Mouse (Mus musculus): ENCODE measurements at regions not wholly inside any gene's neighbourhood (a gene's known extent, or its start where the extent isn't known, plus 50 kb on each side); places are given as distances from the start of the nearest gene placed in this dataset.

DNA sequence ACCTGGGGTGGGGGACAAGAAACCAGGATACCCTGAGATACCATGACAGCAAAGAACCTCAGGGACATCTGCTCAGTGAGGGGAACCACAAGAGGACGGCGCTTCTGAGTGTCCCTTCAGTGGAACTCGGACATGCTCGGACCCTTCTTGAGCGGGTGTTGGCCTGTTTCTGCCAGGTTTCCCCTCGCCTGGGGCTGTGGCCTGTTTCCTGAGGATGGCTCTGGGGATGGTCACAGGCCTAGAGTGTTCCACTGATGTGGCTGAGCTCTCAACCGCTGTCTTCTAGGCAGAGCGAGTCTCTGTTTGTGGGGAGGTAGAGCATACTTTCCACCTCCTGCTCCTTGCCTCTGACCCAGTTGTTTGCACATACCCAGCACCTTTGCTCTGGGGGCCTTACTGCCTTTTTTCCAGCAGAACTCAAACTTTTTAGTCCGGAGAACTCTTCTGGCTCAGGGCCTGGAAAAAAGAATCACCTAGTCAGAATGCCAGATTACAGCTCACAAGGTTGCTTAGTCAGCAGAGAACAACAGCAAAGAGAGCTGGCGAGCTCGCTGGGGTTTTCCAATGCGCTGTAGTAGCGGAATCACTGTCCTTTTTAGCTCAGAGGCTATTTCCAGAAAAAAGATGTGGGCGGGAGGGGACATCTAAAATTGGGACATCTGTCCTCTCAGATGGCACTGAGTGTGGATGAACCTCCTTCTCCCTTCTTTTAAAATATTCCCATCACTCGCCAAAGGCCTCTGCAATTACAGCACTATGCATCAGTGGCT lies 65.3 kb downstream of the Med10 start:
- intact Hi-C loops (cut with DNase I) = no loop called here
- no peak for DNase-seq (ENCODE audit: low spot score)

DNA sequence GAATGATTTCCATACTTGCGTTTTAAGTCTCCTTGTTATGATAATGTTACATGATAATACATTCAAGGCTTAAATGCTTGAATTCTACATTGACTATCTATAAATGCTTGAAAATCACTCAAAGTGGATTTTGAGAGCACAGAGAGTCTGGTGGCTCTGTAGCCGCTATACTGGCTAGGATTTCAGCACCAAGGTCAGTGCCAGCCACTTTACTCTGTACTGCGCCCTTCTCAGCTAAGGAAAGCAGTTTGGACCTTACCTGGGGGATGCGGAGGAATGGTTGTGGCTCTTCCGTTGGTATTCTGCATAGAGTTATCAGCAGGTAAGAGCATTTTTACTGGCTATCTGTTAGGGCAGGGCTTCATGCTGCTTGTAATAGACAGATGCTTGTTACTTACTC lies 94.3 kb downstream of the Med10 start:
- no peak for DNase-seq (ENCODE audit: low spot score)
- intact Hi-C loops (cut with DNase I) = no loop called here

DNA sequence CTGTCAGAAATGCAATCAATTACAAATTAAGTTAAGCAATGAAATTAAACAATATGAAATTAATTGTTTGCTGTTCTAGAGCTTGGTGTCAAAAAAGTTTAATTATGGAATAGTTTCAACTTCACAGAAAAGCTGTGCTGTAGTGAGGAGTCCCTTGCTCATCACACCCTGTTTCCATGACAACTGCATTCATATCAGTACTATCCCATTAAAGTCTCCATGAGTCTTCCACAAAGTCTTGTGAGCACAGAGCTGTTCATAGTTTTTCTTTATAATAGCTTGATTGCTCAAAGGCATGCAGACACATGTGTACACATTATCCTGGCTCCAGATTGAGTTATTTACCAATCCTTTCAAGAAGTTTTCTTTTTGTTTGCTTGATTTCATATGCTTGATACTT lies 98.9 kb downstream of the Med10 start:
- intact Hi-C loops (cut with DNase I) = no loop called here

DNA sequence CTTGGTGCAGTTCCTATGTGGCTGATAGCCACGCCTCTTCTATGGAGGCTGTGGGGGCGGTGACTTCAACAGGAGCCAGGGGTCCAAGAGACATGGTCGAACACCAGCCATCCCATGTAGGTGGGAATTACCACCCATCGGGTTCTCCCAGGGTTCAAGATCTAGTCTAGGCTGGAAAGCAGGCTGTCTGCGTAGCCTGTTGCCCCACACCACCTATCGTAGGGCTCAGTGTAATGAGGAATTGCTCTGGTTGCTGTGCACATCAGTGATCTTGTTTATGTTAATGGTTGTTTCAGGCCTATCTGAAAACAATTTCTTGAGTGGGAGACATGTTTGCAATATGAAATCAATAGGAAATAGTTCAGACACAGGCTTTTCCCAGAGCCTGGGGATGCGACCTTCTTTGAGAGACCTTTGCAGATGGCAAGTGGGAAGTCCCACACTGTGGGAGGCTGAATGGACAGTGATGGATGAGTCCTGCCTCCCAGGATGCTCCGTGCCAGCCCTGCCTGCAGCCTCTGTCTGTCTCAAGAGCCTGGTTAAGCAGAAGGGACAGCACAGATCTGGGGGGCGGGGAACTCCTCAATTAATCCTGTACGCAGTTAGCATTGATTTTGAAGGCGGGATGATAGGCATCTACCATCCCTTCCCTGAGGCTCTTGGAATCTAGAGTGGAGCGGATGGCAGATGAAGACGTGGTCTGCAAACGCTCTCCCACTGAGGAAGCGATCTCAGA lies 104.8 kb downstream of the Med10 start:
- intact Hi-C loops (cut with DNase I) = no loop called here
- no peak for DNase-seq (ENCODE audit: low spot score)

More for the DNA sequence above, 98.9 kb downstream of the Med10 start:
- DNase-seq (ENCODE audit: low spot score) = no peak

DNA sequence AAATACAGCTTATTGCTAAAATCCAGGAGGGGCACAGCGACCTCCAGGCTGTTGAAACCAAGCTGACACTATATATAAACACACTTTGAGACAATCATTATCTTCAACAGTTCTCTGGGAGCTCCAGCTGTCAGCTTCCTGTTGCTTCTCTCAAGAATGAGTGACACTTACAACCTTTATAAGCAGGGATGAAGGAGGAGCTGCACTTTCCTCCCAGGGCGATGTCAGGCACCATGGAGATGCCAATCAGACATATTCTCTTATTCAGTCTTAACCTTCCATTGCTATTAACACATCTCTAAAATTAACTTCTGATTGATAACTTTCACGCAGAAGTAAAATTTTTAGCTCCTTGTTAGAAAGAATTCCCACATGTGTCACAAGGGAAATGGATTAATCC lies 113.6 kb downstream of the Med10 start:
- DNase-seq (ENCODE audit: low spot score) = no peak
- intact Hi-C loops (cut with DNase I) = no loop called here

DNA sequence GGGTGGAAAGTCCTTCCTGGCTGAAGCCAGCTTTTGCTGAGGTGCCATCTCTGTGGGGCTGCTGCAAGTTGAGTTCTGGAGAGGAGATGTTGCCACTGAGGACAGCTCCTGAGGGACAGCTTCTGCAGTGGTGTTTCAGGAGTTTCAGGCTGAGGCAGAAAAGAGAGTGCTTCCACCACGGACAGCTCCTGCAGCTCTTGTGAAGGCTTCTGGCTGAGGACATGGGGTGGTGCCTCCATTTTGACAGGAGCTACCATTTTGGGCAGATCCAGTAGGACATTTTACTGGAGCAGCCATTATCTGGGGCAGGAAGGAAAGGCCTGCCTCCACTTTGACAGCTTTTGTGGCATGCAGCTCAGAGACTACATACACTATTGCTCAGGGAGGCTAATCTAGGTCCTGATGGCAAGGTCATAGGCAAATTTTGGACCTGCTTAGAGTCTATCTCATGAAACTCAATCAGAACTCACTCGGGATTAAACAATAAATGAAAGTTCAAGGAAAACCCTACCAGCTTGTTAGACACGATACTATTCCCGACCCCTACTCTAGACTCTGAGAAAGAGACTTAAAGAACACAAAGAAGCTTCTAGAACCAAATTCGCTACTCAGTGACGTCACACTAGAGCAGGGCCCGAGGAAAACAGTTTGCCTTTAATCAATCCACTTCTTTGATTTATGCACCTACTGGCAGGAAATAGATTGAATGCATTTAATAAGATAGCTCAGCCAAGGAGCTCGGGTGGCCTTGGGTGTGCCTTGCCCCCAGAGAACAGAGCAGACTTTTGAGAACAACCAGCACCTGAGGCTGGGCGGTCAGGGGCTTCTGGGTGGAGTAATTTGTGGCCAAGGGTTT lies 130.7 kb downstream of the Med10 start:
- intact Hi-C loops (cut with DNase I) = no loop called here
- DNase-seq (ENCODE audit: low spot score) = no peak

DNA sequence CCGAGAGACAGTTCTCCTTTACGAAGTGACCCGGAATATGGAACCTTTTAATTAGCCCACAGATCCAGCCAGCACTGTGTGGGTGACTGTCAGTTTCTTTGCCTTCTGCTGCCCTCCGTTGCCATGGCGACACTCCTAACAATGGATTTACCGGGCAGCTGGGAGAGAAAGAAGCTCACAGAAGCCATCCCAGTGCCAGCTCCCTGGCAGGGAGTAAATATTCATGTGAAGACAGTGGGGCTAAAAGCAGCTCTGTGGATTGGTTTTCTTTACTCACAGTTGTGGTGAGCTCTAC lies 131.3 kb downstream of the Med10 start:
- intact Hi-C loops (cut with DNase I) = no loop called here
- DNase-seq (ENCODE audit: low spot score) = no peak

DNA sequence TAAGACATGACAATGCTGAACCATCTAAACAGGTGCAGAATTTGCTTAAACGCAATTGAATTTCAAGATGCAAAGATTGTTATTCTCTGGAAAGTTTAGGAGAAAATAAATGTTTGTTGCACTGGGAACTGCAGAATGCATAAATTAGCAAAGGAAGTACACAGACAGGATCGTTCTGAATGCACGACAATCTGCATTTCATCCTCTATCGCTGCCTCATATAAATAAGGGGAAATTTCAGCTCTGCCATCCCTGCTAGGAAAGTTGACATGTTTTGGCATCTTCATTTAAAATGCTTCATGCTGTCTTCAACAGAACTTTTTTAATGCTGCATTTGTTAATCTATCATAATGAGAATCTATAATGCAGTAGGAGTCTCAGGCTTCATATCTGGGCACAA lies 137.6 kb downstream of the Med10 start:
- intact Hi-C loops (cut with DNase I) = no loop called here
- no peak for DNase-seq (ENCODE audit: low spot score)

DNA sequence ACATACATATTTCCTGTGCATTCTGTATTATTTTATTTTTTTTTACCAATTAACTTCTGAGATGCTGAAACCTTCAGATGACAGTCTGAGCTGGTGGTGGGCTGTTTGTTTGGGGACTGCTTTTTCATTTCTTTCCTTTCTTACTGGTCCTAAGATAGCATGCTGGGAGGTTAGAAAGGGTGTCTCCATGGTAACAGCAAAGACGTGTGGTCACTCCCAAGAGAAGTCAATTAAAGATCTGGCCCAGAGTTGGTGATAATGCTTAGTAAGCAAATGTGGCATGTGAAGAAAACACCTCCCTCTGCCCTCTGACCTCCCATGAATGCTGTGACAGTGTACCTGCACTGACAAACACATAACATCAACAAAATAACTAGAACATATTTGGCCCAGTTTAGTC lies 142.5 kb downstream of the Med10 start:
- no peak for DNase-seq (ENCODE audit: low spot score)
- intact Hi-C loops (cut with DNase I) = no loop called here

DNA sequence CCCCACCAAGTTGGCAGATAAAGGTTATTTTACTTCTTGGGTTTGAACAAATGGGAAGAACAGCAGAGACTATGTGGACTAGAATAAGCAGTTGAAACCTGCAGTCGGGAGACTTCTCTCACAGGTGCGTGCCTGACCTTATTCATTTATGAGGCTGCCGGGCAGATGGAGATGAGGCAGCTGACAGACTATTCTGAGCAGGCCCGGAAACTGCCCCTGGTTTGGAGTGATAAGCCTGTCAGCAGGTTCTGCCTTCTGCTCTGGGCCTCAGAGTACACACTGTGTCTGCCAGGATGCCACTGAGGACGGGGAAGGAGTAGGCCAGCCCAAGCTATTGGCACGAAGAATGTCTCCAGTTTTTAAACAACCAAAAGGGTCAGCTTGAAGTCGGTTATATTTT lies 144.4 kb downstream of the Med10 start:
- DNase-seq (ENCODE audit: low spot score) = no peak
- intact Hi-C loops (cut with DNase I) = no loop called here

DNA sequence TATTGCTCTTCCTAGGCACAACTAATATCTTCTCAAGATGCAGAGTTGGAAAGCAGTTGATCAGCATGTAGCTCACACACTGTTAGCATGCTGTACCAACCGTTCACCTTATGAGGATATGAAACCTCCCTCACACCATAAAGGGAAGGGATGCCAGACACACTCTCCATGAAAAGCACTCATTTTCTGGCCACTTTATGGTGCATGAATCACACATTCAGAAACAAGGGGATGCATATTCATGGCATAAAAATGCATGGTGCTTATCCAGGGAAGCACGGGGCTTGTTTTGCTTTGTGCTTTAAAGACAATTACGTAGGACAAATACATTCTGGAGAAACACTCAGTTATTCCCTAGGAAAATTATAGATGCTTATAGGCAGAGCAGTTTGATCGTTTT lies 149.9 kb downstream of the Med10 start:
- intact Hi-C loops (cut with DNase I) = no loop called here
- no peak for DNase-seq (ENCODE audit: low spot score)

DNA sequence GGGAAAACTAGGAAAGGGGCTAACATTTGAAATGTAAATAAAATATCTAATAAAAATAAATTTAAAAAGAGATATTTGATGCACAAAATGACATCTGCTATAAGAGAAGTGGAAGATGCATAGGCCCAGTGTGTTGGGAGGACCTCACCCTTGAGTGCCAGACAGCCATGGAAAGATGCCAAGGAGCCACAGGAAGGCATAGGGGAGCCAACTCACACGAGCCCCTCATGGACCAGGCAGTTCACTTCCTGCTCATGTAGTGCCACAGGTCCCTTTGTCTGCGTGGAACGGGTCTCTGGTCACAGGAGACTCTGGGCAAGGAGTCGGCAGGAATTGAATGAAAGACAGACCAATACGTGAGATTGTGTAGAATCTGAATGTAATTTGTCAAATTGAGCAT lies 152.0 kb downstream of the Med10 start:
- DNase-seq (ENCODE audit: low spot score) = no peak
- intact Hi-C loops (cut with DNase I) = no loop called here

DNA sequence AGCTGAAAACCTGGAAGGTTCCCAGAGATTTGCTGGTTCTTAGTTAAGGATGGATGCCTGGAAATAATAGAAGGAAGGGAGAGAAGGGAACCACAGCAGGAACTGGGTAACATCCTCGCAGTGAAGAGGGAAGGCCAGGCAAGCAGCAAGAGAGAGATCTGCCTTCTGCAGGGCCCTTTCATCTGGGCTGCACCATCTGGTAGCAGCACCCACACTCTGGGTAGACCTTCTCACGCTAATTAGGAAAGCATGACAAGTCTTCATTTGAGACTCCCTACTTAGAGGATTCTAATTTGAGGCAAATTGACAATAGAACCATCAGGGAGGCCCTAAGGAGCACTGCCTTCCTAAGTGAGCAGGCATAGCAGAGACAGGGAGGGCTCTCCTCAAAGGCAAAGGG lies 153.3 kb downstream of the Med10 start:
- DNase-seq (ENCODE audit: low spot score) = no peak
- intact Hi-C loops (cut with DNase I) = no loop called here

DNA sequence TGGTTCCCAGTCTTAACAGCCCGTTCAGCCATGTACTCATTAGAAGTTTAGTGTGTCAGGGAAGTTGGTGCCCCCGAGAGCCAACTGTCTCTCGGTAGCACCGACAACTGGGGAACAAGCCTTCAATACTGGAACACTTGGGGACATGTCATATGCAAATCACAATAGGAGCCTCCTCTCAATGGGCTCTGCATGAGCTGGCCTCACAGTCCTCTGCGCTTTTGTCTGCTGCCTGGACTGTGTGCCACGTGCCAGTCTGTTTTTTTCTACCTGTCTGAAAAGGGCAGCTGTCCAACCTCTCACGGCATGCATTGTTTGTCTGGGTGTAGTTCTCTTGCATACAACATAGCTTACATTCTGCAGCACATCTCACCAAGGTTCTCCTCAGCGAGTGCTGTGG lies 161.7 kb downstream of the Med10 start:
- intact Hi-C loops (cut with DNase I) = no loop called here
- DNase-seq (ENCODE audit: low spot score) = no peak

DNA sequence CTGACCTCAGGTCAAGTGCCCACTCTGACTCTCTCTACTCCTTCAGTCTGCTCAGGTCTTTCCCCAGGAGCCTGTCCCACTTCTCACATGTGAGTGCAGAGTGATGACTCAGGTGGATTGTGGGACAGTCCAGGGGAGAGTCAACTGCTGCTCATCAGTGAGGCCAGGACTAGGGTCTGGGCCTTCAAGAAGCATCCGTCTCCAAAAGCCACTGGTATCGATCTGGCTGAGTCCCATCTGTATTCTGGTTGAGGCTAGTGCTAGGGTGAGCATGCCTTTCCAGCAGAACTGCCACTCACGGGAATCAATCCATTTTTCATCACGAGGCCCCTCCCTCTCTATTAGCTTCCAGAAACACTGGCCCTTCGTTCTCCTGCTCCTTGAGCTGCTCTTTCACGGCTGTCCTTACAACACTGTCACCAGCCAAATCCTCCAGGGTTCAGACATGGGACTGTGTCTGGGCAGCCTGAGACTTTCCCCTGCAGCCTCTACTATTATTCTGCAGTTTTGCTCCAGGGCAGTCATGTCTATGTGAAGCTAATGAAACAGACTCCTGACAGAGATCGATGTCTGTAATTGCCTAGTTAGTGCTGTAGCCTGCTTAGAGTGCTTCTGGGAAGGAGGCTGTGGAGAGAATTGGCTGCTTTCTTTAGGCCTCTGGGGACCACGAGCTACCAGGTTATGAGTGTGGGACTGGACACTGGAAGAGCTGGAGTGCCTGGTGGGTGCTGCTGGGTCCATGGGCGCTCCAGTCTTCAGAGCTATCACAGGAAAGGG lies 169.3 kb downstream of the Med10 start:
- DNase-seq (ENCODE audit: low spot score) = no peak
- intact Hi-C loops (cut with DNase I) = no loop called here

DNA sequence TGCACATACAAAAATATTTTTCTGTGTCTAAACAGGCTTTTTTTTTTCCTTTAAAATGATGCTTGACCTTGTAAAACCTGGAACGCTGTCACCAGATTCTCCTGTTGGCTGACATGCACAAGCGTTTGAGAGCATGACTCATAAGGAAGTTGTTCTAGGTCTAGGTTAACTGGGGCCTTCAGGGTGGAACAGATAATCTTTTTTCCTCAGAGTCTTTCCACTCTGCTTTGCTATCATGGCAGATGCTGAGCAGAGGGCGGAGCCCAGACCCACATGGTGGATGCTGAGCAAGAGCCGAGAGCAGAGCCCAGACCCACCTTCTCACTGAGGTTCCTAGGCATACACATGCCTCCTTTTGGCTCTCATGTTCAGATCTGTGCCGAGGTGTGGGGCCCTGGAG lies 172.6 kb downstream of the Med10 start:
- DNase-seq (ENCODE audit: low spot score) = no peak
- intact Hi-C loops (cut with DNase I) = no loop called here

DNA sequence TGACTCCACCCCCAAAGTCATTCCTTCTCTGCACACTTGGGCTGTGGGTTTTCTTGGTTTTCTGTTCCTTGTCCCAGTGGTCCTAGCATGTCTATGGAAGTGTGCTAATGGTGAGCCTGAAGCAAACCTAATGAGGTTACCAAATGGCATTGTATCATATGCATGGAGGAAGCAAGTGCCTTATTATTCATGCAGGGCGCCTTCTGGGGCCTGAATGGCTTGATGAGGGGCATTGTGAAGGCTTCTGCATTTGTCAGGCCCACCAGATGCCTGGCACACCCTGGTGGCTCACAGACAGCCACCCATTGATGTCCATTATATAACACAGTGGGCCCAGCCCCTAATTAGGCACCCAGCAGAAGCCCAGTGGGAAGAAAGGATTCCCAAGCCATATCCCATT lies 182.0 kb downstream of the Med10 start:
- intact Hi-C loops (cut with DNase I) = no loop called here
- DNase-seq (ENCODE audit: low spot score) = no peak

DNA sequence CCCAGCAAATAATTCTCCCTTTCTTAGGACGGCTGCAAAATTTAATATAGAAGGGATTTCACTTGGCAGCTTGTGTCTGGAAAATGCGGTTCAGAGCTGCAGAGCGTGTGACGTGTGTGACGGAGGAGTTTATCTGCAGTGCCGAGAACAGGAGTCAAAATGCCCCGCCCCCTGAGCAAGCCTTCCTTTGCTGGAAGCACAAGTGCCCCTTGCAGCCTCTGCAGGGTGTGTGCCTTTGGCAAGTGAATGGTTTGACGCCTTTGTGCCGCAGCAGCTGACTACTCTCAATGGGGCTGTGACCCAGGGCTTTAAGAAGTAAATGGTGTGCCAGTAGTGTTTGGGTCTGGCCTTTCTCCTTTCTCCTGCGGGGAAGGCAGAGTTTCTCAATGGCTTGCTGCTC lies 185.0 kb downstream of the Med10 start:
- no peak for DNase-seq (ENCODE audit: low spot score)
- intact Hi-C loops (cut with DNase I) = no loop called here

DNA sequence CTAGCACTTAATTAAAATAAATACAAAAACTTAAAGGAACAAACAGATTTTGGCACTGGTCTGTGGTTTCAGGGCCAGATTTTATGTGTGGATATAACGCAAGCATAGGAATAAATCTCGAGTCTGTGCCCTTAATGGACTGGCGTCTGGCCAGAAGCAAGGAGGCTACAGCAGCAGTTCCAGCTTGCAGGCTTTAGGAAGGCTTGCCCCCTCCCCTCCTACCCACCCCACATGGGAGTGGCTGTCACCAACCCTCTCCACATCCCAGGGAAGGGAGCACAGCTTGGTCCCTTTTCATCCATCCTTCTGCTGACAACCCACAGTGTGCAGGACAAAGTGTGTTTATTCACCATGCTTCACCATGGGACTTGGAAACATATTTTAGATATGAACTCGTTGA lies 186.1 kb downstream of the Med10 start:
- DNase-seq (ENCODE audit: low spot score) = no peak
- intact Hi-C loops (cut with DNase I) = loop anchor here (2.0 kb wide), 1 partner anchor 292 kb away; no protein-coding TSS in a partner anchor

DNA sequence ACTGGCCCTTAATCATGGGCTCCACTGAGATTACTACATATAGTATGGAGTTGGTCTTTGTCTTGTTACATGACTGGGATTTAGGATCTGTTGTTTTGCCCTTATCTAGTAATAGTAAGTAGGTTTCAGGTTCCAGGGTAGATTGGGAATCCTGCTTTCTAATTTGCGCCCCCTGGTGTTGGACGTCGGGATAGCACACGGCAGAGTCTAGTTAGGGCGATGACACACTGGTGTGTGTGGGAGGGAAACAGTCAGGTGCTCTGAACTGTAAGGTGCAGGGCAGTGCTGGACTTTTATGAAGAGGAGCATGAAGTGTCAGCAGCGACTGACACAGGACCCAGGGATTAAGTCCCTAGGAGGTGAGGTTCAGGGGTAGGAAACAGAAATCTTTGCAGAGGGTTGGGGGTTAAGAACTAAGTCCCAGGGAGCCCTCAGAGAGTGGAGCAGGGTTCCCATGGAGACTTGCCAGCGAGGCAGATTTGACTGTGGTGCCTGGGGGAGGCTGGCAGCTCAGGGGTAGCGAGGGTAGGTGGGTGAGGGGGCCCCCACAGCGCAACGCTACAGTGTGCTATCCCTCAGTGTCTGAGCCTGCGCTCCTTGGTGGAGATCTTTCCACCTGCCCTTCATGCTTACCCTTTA lies 189.2 kb downstream of the Med10 start:
- intact Hi-C loops (cut with DNase I) = loop anchor here (1.0 to 2.0 kb wide), 2 partner anchors 251 to 301 kb away; no protein-coding TSS in a partner anchor
- no peak for DNase-seq (ENCODE audit: low spot score)
